Mouse (Mus musculus) hindbrain, embryonic 14.5 days (tissue): ENCODE measurements around the gene Cdr2l. TPM values are rescaled to one million over a fixed set of nuclear protein-coding genes. Genes with fewer than 3 reads are reported as not detected.

ENCODE experiments used
- ATAC-seq: fragments of 200-750 bp; cut with Nextera tagmentation; 2 replicates; pipeline ENCODE4 v1.8.0; 2017; ENCODE audit warnings: moderate number of reproducible peaks, mild to moderate bottlenecking, moderate TSS enrichment, moderate library complexity; ENCODE audit not compliant: low FRiP score
- DNase-seq: peaks from one replicate; pipeline ENCODE4 v3.0.0-alpha.2; 2015; ENCODE audit warnings: low spot score
- H3K27ac ChIP-seq: fragments of 300-500 bp; sonication (generic); 2 replicates; pipeline ENCODE4 v1.5.1; 2014; ENCODE audit warnings: mild to moderate bottlenecking, moderate library complexity
- H3K27me3 ChIP-seq: fragments of 300-500 bp; sonication (generic); 2 replicates; pipeline ENCODE4 v1.6.1; 2014; ENCODE audit warnings: mild to moderate bottlenecking, low read length, mixed read lengths; ENCODE audit not compliant: control insufficient read depth, insufficient read depth
- H3K36me3 ChIP-seq: fragments of 300-500 bp; sonication (generic); replicated peaks from 2 replicates; pipeline ENCODE4 v1.6.1; 2014; ENCODE audit not compliant: control insufficient read depth, insufficient read depth
- H3K4me1 ChIP-seq: fragments of 300-500 bp; sonication (generic); replicated peaks from 2 replicates; pipeline ENCODE4 v1.6.1; 2014; ENCODE audit warnings: antibody characterized with exemption, low read length, mixed read lengths; ENCODE audit not compliant: control insufficient read depth, insufficient read depth
- H3K4me2 ChIP-seq: fragments of 300-500 bp; sonication (generic); replicated peaks from 2 replicates; pipeline ENCODE4 v1.6.1; 2014; ENCODE audit warnings: mild to moderate bottlenecking, moderate library complexity
- H3K4me3 ChIP-seq: fragments of 300-500 bp; sonication (generic); replicated peaks from 2 replicates; pipeline ENCODE4 v1.5.1; 2014; ENCODE audit warnings: mild to moderate bottlenecking, low read length
- H3K9ac ChIP-seq: fragments of 300-500 bp; sonication (generic); 2 replicates; pipeline ENCODE4 v1.6.1; 2014
- H3K9me3 ChIP-seq: fragments of 300-500 bp; sonication (generic); 2 replicates; pipeline ENCODE4 v1.6.1; 2016; ENCODE audit warnings: low read length; ENCODE audit not compliant: control insufficient read depth
- WGBS: fragments of 180-500 bp; shearing (Covaris S2); extraction: QIAGEN DNeasy Blood & Tissue Kit; methylation state at CpG from one replicate; pipeline ENCODE4 v1.1.7; 2014; 5-methylcytosine and 5-hydroxymethylcytosine counted together
- polyA plus RNA-seq: library from polyadenylated mRNA; unstranded; fragments of >200 nt; fragmentation: Nextera tagmentation; extraction: Ambion mirVana; gene quantifications from 2 replicates; pipeline ENCODE4 v1.2.1, GENCODE M21; 2014

The Cdr2l gene
- polyA plus RNA-seq, 1 experiment from 2014 or later = 28.5 TPM

DNA sequence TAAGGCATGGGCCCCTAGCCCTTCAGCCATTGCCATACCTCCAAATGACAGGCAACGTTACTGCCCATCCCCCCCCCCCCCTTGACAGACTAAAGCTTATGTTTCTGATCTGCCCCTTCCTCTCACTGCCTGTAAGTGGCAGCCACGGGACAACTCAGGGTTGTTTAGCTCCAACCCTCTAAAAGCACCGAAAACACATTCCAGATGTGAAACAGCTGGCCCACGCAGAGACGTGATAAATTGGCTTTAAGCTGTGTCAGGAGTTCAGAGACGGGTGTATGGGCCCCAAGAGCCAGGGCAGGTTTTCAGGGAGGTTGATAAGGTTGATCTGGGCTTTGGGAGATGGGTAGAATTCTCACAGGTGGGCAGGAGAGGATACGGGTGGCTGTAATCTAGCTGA, 36.2 kb upstream of the Cdr2l start:
- 52% methylated on average over 7 of the region's 7 CpGs for WGBS
- no peak overlapping the region for H3K27ac ChIP-seq
- H3K27me3 ChIP-seq = 0 out of 2 replicates have a peak, but pooled peaks cover 11% of the 10 kb centered on the region
- H3K4me2 ChIP-seq = no peak overlapping the region
- no peak overlapping the region for H3K9ac ChIP-seq
- DNase-seq (no peak), ATAC-seq (no peak)
- H3K4me1 ChIP-seq = no peaks in the 10 kb centered on the region
- no peak overlapping the region for H3K4me3 ChIP-seq
- H3K9me3 ChIP-seq = no peaks in the 10 kb centered on the region
- H3K36me3 ChIP-seq = peaks cover 21% of the 10 kb centered on the region

DNA sequence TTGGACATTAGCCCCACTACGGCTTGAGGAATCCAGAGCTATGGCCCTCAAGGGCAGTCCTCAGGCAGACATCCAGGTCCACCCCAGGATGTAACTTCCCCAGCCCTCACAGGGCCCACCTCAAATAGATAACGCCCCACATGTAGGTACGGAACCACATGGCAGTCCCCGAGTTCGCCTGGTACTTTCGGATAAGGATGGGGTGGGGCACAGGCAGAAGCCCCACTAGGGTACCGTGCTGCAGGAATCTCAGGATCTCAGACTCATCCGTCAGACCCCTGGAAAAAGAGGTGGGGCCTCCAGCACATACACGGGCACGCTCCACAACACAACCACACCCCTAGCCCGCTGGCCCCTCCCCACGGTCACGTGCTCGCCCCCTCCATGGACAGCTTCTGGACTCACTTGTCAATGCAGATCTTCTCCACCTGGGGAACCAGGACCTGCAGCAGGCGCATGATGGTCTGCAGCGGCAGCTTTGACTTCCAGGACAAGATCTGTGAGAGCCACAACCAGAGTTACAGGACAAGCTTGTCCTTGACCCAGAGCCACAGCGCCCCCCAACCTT, 33.0 kb upstream of the Cdr2l start:
- Histone ChIP-seq H3K27me3 (0 out of 2 replicates have a peak, but pooled peaks cover 11% of the 10 kb centered on the region), H3K4me1 (no peaks in the 10 kb centered on the region), H3K4me2 (no peak overlapping the region), H3K9ac (no peak overlapping the region), H3K27ac (no peak overlapping the region), H3K9me3 (no peaks in the 10 kb centered on the region), H3K36me3 (peaks cover 53% of the 10 kb centered on the region), H3K4me3 (no peak overlapping the region)
- no peak for DNase-seq
- 66% methylated on average over 17 of the region's 17 CpGs for WGBS
- no peak for ATAC-seq

DNA sequence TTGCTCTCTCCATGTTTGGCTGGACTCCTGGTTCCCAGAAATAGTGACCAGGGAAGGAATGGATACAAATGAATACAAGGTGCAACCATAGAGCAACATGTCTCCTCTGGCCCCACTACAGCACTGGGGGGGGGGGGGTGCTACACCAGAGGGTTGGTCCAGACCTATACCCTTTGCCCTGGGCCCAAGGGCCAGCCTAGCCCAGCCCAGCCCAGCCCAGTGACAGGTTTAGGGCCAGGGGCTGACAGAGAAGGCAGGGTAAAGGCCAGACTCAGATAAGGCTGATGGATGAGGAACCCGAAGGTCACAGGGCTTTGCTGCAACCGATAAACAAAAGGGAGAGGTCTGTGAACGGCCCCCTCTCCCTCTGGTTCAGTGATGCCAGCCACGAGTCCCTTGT, 31.7 kb upstream of the Cdr2l start:
- H3K4me3 ChIP-seq = no peak overlapping the region
- 0 out of 2 replicates have a peak, but pooled peaks cover 2% of the 10 kb centered on the region for H3K27me3 ChIP-seq
- H3K4me1 ChIP-seq = no peaks in the 10 kb centered on the region
- no peaks in the 10 kb centered on the region for H3K9me3 ChIP-seq
- no peak for ATAC-seq
- no peak overlapping the region for H3K4me2 ChIP-seq
- peaks cover 56% of the 10 kb centered on the region for H3K36me3 ChIP-seq
- DNase-seq = no peak
- 71% methylated on average over 4 of the region's 4 CpGs for WGBS
- no peak overlapping the region for H3K9ac ChIP-seq
- no peak overlapping the region for H3K27ac ChIP-seq

DNA sequence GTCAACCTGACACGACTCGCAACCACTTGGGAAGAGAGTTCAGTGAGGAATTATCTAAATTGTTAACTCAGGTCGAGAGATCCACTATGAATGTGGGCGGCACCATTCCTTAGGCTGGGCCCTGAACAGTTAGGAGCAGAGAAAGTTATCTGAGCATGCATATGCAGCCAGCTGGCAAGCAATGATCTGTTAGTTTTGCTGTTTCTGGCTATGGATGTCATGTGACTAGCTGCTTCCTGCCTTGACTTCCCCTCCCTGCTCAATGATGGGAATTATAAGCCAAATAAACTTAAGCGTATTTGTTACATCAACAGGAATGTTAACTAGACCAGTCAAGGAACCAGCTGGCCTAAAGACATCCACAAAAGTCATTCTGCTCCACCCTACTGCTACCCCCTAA, 28.3 kb upstream of the Cdr2l start:
- H3K9ac ChIP-seq = no peak overlapping the region
- WGBS = 90% methylated on average over 5 of the region's 5 CpGs
- H3K36me3 ChIP-seq = peaks cover 65% of the 10 kb centered on the region
- DNase-seq (no peak), ATAC-seq (no peak)
- H3K4me2 ChIP-seq = no peak overlapping the region
- no peaks in the 10 kb centered on the region for H3K4me1 ChIP-seq
- H3K4me3 ChIP-seq = no peak overlapping the region
- no peaks in the 10 kb centered on the region for H3K27me3 ChIP-seq
- H3K27ac ChIP-seq = no peak overlapping the region
- H3K9me3 ChIP-seq = no peaks in the 10 kb centered on the region

DNA sequence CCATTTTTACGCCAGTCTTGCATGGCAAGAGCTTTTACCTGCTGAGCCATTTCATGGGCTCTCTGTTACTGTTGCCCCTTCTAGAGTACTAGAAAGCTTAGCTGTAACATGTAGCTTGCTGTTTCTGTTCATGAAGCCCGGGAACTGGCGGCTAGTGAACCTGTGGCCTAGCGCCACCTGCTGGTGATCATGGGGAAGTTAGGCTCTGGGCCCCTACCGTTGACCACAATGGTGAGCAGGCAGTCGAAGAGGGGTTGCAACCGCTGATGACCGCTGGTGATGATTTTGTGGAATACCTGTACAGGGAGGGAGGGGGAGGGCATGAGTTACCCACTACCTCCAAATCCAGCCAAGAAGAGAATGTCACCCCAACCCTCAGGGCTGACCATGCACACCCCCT, 27.5 kb upstream of the Cdr2l start:
- Histone ChIP-seq H3K4me1 (peaks cover 6% of the 10 kb centered on the region; the same call in 1 of the 2 replicates), H3K9ac (no peak overlapping the region), H3K4me2 (no peak overlapping the region), H3K9me3 (no peaks in the 10 kb centered on the region), H3K27ac (no peak overlapping the region), H3K4me3 (no peak overlapping the region), H3K27me3 (no peaks in the 10 kb centered on the region), H3K36me3 (peaks cover 60% of the 10 kb centered on the region)
- ATAC-seq (peak; percentile 61), DNase-seq (peak; percentile 88)
- WGBS = 10% methylated on average over 8 of the region's 8 CpGs

DNA sequence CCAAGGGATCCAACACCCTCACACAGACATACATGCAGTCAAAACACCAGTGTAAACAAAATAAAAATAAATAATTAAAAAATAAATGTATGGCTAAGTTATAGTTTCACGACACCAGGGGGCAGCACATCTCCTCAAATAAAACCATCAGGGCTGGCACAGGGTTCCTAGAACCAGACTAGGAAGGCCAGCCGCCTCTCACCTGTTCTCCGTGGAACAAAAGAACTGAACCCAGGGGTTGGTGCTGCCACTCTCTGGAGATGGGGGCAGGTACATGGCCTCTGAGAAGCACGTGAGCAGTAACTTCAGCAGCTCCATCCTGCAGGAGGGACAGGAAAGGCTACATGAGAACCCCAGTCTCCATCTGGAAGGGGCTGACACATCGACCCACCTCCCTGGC, 23.2 kb upstream of the Cdr2l start:
- H3K4me2 ChIP-seq = no peak overlapping the region
- H3K27ac ChIP-seq = peak overlapping the region; percentile 54; the same call in 1 of the 2 replicates
- no peaks in the 10 kb centered on the region for H3K9me3 ChIP-seq
- DNase-seq = peak; percentile 81
- H3K4me3 ChIP-seq = no peak overlapping the region
- no peaks in the 10 kb centered on the region for H3K27me3 ChIP-seq
- peaks cover 23% of the 10 kb centered on the region for H3K36me3 ChIP-seq
- ATAC-seq = peak; percentile 41; the same call in 1 of the 2 replicates
- WGBS = 17% methylated on average over 5 of the region's 5 CpGs
- H3K4me1 ChIP-seq = peaks cover 12% of the 10 kb centered on the region; the same call in 1 of the 2 replicates
- H3K9ac ChIP-seq = peak overlapping the region; percentile 14; the same call in 1 of the 2 replicates

DNA sequence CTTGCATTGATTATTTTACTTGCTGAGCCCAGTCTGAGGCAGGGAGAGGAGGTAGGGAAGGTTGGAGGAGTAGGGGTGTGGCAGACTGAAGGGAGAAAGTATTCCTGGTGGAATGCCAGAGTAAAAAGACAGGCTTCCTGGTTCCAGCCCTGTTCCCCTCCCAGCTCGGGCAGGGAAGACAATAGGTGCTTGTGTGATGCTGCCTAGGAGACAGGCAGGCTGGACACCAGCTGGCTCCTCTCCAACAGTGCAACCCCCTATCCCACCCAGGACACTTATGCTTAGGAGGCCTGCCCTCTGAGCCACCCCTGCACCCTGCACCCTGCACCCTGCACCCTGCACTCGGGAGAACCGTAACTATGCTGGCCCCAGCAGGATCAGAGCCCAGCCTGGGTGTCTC, 22.4 kb upstream of the Cdr2l start:
- H3K36me3 ChIP-seq = peaks cover 18% of the 10 kb centered on the region
- DNase-seq (peak; percentile 38), ATAC-seq (peak; percentile 47; the same call in 1 of the 2 replicates)
- peaks cover 12% of the 10 kb centered on the region; the same call in 1 of the 2 replicates for H3K4me1 ChIP-seq
- peak overlapping the region; percentile 54 for H3K27ac ChIP-seq
- H3K4me2 ChIP-seq = no peak overlapping the region
- WGBS = 35% methylated on average over 3 of the region's 3 CpGs
- H3K9me3 ChIP-seq = no peaks in the 10 kb centered on the region
- no peak overlapping the region for H3K4me3 ChIP-seq
- H3K27me3 ChIP-seq = no peaks in the 10 kb centered on the region
- 0 out of 2 replicates have a peak overlapping the region, but pooled peaks have one; percentile 14 for H3K9ac ChIP-seq

DNA sequence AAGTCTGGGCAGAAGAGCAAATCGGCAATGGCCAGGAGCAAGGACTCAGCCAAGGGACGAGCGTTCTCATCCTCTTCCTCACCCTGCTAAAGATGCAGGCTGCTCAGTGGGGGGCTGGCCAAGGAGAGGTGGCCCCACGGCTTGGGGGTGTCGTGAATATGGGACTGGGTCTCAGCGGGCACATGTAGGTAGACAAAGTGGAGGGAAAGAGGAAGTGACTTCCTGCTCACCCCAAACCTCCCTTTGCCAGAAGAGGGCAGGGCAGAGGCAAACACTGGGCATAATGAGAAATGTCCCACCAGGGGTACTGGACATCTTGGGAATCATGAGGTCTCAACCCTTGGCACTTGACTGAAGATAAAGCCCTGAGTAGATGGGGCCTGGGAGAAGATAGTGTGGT, 22.0 kb upstream of the Cdr2l start:
- H3K9ac ChIP-seq = no peak overlapping the region
- H3K4me1 ChIP-seq = peaks cover 12% of the 10 kb centered on the region; the same call in 1 of the 2 replicates
- H3K4me3 ChIP-seq = no peak overlapping the region
- H3K4me2 ChIP-seq = no peak overlapping the region
- DNase-seq (no peak), ATAC-seq (no peak)
- no peaks in the 10 kb centered on the region for H3K27me3 ChIP-seq
- H3K36me3 ChIP-seq = peaks cover 18% of the 10 kb centered on the region
- H3K9me3 ChIP-seq = no peaks in the 10 kb centered on the region
- H3K27ac ChIP-seq = peak overlapping the region; percentile 54; the same call in 1 of the 2 replicates
- 56% methylated on average over 6 of the region's 6 CpGs for WGBS

DNA sequence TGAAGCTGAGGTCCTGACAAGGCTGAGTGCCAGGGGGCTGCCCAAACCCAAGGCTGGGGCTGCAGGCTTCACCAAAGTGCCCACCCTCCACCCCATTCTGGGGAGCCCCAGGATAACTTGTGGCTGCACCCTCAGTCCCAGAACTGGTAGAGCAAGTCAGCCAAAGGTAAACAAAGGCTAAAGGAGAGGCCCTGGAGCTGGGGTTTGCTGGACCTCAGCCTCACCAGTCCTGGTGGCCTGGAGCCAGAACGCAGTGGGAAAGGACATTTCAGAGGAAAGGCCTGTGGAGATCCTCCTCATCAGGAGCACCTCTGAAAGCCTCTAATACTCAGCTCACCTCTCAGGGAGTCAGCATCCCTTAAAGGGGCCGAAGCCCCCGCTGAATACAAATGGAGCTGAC, 17.6 kb upstream of the Cdr2l start:
- Histone ChIP-seq H3K27me3 (0 out of 2 replicates have a peak, but pooled peaks cover 3% of the 10 kb centered on the region), H3K27ac (no peak overlapping the region), H3K4me2 (no peak overlapping the region), H3K4me1 (peaks cover 28% of the 10 kb centered on the region), H3K9me3 (no peaks in the 10 kb centered on the region), H3K36me3 (no peaks in the 10 kb centered on the region), H3K9ac (no peak overlapping the region), H3K4me3 (no peak overlapping the region)
- WGBS = 89% methylated on average over 3 of the region's 3 CpGs
- ATAC-seq (no peak), DNase-seq (no peak)
